Mouse (Mus musculus): Measurements from ENCODE around the gene Setdb2. TPM values are rescaled to one million over a fixed set of nuclear protein-coding genes. Genes with fewer than 3 reads are reported as not detected.
"Not testable (repeated sequence)": the region's sequence is repeated elsewhere in the genome, so short reads cannot be mapped to it uniquely, and the experiment has no call there.

Gene Setdb2
- 1 to 10 TPM; 5.7 to 6.8 TPM for total RNA-seq (2021)

DNA sequence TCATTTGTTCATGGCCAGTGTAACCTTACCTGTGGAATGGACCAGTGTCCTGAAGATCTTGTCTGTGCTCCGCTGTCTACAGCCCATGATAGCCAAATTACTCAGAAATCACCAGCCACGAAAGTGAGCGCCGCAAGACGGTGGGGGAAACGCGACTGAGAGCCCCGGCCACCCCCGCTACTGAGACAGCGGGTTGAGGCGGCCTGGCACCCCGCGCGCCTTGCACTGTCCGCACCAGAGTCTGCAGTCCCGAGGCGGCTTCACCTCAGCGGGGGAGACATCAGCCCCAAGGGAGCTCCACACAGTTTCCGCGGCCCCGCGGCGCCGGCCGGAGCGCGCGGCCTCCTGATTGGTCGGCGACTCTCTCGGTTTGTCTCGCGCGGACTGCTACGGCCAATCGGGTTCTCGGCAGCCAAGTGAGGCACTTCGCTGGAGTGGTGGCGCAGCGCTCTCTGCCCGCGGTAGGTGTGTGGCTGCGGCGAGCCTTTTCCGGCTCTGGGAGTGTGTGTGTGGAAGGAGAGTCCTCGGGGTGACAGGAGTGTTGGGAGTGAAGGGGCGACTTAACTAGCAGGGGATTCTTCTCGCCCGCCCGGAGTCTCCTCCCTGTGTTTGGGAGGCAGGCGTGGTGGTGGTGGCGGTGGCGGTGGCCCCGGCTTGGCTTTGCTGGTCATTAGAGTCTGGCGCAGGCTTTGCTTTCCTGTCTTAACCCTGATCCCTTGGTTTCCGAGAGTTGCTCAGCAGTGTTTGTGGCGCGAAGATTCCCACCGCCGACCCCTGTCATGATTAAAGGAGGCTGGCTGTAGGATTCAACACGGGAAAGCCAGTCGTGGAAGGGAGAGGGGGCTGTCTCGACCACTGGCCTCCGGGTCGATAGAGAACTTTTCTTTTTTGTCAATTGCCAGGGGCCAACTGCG lies at the start of gene Setdb2, which contains the start of gene Cab39l:
Setdb2 (minus strand) TSS at position 327 of the 914 bp plus-strand sequence.
Cab39l (plus strand) TSS at position 415 of the 914 bp plus-strand sequence.
- DNase-seq (ENCODE audit: extremely low spot score in 1 of 2, low spot score in 1 of 2), result peak; percentile 83 to 86

DNA sequence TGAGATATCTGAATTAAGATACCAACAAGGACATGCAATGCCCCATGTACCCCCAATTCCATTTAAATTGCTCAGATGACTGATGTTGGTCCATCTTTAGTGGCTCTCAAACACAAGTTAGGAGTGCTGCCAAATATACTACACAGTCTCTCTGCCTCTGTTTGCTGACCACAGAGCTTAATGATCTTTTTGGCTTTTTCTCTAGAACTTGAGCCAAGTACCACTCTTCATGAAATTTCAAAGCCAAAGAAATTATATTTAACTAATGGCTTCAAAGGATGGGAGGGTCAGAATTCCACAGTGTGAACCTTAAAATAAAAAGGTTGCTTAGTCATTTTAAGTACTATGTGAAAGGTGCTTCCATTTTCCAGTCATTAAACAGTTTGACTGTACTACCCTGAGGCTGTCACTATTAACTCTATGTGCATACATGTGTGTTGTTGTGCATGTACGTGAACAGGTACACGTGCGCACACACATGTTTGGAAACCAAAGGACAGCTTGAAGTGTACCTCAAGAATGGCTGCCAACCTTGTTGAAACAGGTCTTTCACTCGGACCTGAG lies 44.6 kb upstream of the Setdb2 start:
- no peak for DNase-seq (ENCODE audit: extremely low spot score in 1 of 2, low spot score in 1 of 2)

DNA sequence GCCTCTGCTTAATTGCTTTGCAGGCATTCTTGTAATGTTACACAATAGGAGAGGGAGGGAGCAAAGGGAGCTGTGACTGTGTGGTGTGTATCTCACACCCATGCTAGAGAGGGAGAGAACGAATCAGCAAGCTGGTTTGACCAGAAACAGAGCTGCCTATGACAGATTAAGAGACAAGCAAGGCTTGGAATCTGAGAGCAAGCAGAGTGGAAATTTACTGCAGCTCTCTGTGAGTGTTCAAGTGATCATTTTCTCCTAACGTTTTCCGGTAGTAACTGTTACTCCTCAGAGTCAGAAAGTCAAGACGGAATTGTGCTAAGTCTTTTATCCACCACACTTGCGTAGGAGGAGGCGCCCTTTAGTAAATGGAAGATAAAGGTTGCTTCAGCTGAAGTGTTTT lies 38.0 kb upstream of the Setdb2 start:
- no peak for DNase-seq (ENCODE audit: extremely low spot score in 1 of 2, low spot score in 1 of 2)

DNA sequence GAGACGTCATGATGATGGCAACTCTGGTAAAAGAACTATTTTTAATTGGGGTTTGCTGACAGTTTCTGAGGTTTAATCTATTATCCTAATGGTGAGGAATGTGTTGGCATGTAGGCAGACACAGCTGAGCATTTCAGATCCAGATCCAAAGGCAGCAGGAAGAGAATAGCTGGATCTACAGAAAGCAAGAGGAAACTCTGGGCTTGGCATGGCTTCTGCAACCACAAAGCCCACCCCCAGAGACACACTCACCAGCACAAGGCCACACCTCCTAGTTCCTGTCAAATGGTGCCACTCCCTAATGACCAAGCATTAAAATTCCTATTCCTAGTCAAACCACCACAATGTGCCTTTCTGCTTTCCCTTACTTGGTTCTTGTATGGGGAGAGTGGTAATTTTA lies 30.1 kb upstream of the Setdb2 start:
- DNase-seq (ENCODE audit: extremely low spot score in 1 of 2, low spot score in 1 of 2), result no peak

DNA sequence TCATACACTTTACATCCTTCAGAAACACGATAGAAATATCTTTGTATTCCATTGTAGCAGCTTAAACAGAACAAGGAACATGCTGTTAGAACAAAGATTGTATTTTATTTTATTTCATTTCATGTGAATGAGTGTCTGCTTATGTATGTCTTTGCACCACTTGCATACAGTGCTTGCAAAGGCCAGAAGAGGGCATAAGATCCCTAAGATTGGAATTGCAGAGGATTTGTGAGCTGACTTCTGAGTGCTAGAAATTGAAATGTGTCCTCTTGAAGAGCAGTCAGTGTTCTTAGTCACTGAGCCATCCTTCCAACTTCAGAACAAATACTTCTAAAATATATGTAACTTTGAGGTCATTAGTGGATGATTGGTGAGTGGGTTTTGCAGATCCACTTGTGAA lies 27.1 kb upstream of the Setdb2 start:
- no peak for DNase-seq (ENCODE audit: extremely low spot score in 1 of 2, low spot score in 1 of 2)

DNA sequence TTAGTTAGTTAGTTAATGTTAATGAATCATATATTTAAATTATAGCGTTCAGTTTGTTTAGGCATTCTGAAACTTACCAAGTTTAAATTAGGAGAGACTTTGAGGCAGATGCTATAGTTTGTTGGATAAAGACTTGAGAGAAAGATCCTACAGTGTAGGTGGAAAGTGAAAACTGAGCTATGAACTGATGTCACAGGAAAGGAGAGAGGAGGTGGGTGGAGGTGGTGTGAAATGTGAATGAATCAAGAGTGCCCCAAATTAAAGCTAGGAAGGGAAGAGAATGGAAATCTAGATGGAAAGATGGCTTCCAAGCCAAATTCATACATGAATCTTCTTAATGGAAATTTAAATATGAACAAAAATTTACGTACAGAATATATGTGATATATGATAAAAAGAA lies 25.8 kb upstream of the Setdb2 start:
- no peak for DNase-seq (ENCODE audit: extremely low spot score in 1 of 2, low spot score in 1 of 2)

DNA sequence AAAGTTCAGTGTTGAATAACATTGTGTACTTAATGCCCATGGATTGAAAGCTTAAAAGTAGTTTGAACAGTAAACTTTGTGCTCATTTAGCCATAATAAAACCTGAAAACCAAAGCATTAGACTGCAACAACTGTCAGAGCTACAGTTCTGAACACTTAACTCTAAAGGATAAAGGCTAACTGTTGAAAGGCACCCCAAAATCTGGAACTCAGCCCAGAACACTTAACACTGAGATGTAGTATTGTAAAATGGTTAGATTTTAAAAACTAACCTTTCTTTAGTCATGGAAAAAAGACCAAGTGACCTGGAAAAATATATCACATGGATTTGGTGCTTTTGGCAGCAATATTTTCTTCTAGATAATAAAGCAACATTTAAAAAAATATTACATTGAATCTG lies 7.3 kb upstream of the Setdb2 start:
- DNase-seq (ENCODE audit: extremely low spot score in 1 of 2, low spot score in 1 of 2), result no peak

DNA sequence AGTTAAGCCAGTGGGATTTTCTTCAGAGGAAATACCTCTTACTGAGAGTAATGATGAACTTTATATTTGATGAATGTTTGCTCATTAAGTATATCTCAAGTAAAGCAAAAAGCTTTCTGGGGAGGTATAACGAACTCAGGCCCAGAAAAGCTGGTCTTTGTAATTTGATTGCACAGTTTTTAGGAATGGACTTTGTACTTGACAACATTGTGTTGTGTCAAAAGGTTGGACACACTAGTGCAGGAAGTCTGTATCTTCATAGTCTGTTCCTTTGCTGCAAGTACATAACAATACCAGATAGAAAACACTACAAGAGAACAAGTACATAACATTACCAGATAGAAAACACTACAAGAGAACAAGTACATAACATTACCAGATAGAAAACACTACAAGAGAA lies 4.7 kb upstream of the Setdb2 start:
- DNase-seq (ENCODE audit: extremely low spot score in 1 of 2, low spot score in 1 of 2), result no peak

DNA sequence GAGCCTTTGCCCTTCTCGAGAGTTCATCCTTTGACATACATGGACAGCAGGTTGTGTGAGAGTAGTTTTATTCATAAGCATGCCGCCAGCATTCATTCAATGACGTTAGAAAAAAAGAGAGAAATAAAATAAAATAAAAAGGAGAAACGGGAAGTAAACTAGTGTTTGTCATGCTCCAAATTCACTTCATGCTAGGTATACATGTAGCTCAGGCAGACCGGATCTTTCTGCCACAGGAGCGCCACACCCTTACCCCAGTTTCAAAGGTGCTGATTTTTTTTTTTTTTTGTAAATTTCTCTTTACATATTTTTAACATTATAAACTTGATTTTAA lies 755 bp upstream of the Setdb2 start:
- no peak for DNase-seq (ENCODE audit: extremely low spot score in 1 of 2, low spot score in 1 of 2)

DNA sequence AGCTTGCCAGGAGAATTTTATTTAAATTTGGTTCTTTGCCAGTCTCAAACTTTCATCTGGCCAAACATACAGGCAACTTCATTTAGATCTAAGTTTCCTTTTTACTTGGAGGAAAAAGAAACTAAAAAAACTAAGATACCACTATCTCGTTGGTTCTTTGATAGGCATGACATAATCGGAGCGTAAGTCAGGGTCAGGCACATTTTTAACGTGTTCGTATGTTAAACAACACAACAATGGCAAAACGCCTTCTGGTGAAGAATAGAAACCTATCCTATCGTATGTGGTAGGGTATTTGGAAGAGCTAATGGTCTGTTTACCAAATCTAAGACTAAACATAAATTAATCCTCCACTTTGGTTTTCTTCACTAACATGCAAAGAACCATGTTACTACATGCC lies 645 bp downstream of the Setdb2 start:
- no peak for DNase-seq (ENCODE audit: extremely low spot score in 1 of 2, low spot score in 1 of 2)

DNA sequence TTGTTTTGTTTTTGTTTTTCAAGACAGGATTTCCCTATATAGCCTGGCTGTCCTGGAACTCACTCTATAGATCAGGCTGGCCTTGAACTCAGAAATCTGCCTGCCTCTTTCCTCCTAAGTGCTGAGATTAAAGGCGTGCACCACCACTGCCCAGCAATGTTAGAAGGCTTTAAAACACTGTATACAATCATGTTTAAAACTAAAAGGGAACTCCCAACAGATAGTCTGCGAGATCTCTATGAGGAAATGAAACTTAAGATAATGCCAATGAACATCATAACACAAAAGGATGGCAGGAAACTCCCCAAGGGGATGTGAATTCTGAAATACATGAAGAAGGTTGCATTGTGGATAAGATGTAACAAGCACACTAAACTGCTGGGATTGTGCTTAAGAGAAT lies 2.2 kb downstream of the Setdb2 start:
- DNase-seq (ENCODE audit: extremely low spot score in 1 of 2, low spot score in 1 of 2), result no peak

DNA sequence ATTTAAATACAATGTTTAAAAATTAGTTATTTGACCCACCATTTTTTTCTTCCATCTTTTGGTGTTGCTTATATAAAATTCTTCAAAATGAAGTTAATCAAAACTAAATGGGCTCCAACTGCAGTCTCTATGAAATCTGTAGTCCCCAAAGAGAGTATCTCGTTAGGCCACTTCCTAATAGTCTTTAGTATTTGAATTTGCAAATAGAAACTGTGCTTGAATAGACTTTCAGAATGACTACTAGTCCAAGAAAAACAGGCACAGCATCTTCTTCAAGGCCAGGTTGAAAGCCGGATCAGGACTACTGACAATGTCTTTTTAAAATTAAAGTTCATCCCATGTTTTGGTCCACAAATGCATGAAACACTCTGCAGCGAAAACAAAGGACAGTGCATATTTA lies 3.3 kb downstream of the Setdb2 start:
- no peak for DNase-seq (ENCODE audit: extremely low spot score in 1 of 2, low spot score in 1 of 2)

DNA sequence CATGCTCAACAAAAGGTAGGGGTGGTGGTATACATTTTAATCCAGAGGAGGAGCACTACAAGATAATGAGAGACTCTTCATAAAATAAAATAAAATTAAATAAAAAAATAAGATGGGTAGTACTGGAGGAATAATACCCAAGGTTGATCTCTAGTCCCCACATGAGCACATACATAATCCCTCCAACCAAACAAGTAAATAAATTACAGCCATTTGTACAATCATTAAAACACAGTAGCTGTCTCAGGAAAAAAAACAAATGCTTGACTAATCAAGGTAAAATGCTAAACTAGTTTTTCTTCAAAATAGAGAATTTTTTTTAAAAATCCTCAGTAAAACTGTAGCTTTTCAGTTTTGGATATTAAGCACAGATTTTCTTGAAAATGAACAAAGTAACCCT lies 5.5 kb downstream of the Setdb2 start:
- no peak for DNase-seq (ENCODE audit: extremely low spot score in 1 of 2, low spot score in 1 of 2)

DNA sequence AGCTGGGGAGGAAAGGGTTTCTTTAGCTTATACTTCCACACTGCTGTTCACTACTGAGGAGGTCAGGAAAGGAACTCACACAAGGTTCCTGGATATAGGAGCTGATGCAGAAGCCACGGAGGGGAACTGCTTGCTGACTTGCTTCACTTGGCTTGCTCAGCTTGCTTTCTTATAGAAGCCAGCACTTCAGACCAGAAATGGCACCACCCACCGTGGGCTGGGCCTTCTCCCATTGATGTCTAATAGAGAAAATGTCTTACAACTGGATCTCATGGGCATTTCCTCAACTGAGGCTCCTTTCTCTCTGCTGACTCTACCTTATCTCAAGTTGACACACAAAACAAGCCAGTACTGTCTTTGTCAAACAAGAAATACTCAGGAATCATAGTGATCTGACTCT lies 6.8 kb downstream of the Setdb2 start:
- DNase-seq (ENCODE audit: extremely low spot score in 1 of 2, low spot score in 1 of 2), result no peak

DNA sequence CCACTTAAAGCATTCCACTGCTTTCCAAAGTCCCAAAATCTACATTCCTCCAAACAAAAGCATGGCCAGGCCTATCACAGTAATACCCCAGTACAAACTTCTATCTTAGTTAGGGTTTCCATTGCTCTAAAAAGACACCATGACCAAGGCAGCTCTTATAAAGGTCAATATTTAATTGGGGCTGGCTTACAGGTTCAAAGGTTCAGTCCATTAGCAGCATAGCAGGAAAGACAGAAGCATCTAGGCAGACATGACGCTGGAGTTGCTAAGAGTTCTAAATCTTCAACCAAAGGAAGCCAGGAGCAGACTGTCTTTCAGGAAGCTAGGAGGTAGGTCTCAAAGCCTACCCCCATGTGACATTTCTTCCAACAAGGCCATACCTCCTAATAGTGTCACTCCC lies 10.1 kb downstream of the Setdb2 start:
- no peak for DNase-seq (ENCODE audit: extremely low spot score in 1 of 2, low spot score in 1 of 2)

DNA sequence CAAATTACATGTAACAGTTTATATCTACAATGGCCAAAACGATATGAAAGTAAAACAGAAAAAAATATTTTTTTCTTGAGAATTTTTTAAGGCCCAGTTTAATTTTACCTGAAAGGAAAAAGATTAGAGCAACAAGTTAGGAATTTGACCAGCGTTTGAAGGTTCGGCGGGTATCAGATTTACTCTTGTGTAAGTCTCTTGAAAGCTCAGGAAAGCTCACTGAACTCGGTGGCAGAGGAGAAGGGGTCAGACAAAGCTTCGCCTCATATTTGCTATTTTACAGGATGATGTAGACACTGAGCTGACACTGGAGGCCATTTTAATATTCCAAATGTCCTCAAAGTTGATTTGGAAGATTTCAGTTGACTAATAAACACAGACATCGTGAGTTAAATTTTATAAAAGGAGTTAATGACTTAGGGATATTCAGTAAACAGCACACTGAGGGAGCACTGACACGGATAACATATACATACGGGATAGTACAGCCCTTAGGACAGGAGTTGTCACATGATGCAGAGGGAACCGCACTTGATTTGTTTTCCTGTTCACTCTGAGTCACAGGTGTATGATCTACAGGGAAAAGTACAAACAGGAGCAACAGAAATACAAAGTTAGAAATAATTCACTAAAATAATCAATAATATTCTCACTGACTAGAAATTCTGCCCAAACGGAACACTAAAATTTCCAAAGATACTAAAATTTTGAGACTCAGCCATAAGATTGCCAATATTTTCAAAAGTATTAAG lies 17.6 kb downstream of the Setdb2 start:
- DNase-seq (ENCODE audit: extremely low spot score in 1 of 2, low spot score in 1 of 2), result no peak

DNA sequence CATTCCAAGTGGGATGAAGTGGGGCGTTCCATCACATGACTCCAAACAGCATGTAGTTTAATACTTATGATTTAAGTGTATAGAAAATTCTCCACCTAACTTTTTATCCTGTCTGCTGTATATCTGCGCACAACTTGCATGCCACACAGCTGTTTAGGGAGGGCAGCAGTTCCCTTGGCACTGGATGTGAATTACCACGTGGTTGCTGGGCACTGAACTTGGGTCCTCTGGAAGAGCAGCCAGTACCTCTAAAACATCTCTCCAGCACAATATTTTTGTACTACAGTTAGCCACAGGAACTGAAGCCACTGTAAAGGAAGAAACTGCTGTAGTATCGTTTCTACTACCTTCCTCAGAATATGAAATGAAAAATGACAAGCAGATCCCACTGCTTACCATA lies 22.5 kb downstream of the Setdb2 start:
- DNase-seq (ENCODE audit: extremely low spot score in 1 of 2, low spot score in 1 of 2), result no peak

DNA sequence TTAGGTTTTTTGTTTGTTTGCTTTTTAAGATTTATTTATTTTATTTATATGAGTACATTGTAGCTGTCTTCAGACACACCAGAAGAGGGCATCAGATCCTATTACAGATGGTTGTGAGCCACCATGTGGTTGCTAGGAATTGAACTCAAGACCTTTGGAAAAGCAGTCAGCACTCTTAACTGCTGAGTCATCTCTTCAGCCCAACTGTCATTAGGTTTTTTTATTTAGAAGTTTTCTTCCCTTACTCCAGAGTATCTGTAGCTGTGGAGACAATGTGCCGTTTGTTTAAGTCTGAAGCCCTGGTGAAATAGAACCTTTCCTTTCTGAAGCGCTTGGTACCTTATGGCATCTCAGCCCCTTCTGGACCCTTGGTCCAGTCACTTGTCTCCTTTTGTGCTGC lies 25.7 kb downstream of the Setdb2 start:
- not testable (repeated sequence) for DNase-seq (ENCODE audit: extremely low spot score in 1 of 2, low spot score in 1 of 2)

DNA sequence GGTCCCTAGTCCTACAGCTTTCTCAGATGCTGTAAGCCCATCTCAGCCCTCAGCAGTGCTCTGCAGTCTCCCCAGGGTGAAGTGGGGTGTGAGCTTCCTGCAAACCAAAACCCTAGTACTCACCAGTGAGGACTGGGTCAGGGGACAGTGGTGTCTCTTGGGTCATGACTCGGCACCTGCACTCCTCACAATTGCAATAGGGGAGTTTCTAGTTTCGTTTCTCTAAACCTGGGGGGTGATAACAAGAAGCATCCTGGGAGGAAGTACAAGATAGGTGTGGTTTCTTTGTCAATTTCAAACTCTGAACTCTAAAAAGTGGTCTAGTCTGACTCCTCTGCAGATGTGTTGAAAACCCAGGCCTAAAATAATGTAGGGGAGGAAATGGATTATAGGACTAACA lies 43.7 kb downstream of the Setdb2 start:
- no peak for DNase-seq (ENCODE audit: extremely low spot score in 1 of 2, low spot score in 1 of 2)

DNA sequence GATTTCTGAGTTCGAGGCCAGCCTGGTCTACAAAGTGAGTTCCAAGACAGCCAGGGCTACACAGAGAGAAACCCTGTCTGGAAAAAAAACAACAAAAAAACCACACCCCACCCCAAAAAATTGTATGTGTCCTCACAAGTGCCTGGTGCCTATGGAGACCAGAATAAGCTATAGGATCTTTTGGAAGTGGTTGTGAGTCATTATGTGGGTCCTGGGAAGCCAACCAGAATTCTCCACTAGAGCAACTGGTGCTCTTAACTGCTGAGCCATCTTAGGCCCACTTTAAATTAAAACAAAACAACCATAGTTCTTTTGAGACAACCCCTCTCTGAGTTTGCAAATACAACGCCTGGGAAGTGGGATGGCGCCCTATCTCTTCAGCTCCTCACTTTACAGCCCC lies 45.4 kb downstream of the Setdb2 start, which contains the start of gene Phf11c:
Phf11c (minus strand) TSS at position 101 of the 400 bp plus-strand sequence.
- no peak for DNase-seq (ENCODE audit: extremely low spot score in 1 of 2, low spot score in 1 of 2)

DNA sequence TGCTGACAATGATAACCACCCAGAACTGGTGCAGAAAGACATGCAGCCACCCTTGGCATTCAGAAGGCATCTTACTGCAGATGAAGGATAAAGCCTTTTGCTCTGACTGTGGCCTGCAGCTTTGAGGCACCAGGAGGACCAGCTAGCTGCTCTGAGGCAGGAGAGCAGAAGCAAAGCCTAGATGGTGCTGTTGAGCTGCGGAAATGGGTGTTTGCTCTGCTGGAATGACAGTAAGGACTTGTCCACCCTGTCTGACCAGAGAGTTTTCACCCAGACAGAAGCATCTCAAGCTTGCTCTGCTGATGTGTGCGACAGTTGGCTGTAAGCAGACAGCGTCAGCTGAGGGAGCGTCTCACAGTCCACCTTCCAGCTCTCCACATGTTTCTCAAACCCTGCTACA lies 50.5 kb downstream of the Setdb2 start:
- peak; percentile 17 to 26 for DNase-seq (ENCODE audit: extremely low spot score in 1 of 2, low spot score in 1 of 2)
